Mouse (Mus musculus): ENCODE results near the gene Cdh23. TPM values are rescaled to one million over a fixed set of nuclear protein-coding genes. Genes with fewer than 3 reads are reported as not detected.

Gene Cdh23
- total RNA-seq, 2 experiments from 2014 or later, result 3.3 to 4.0 TPM

- no peak for DNase-seq (ENCODE audit: low spot score in 2 of 2)
Measured at GRCm38 (mm10) chr10:60269141-60270064, 426.9 kb downstream of the Cdh23 start.

- no peak for DNase-seq (ENCODE audit: low spot score in 2 of 2)
Measured at GRCm38 (mm10) chr10:60268738-60269137, 427.6 kb downstream of the Cdh23 start.

- DNase-seq (ENCODE audit: low spot score in 2 of 2), result no peak
Measured at GRCm38 (mm10) chr10:60266842-60267401, 429.4 kb downstream of the Cdh23 start.

- DNase-seq (ENCODE audit: low spot score in 2 of 2), result no peak
Measured at GRCm38 (mm10) chr10:60265252-60265651, 431.0 kb downstream of the Cdh23 start.

- DNase-seq (ENCODE audit: low spot score in 2 of 2), result no peak
Measured at GRCm38 (mm10) chr10:60263351-60263750, 432.9 kb downstream of the Cdh23 start.

- peak; percentile 83 to 89 for DNase-seq (ENCODE audit: low spot score in 2 of 2)
Measured at GRCm38 (mm10) chr10:60262386-60262785, 433.9 kb downstream of the Cdh23 start.

- no peak for DNase-seq (ENCODE audit: low spot score in 2 of 2)
Measured at GRCm38 (mm10) chr10:60261530-60261929, 434.8 kb downstream of the Cdh23 start.

GRCm38 (mm10) chr10:60260557-60261294 lies 435.6 kb downstream of the Cdh23 start:
- DNase-seq (ENCODE audit: low spot score in 2 of 2), result no peak

- DNase-seq (ENCODE audit: low spot score in 2 of 2), result no peak
Measured at GRCm38 (mm10) chr10:60257261-60257825, 438.9 kb downstream of the Cdh23 start.

GRCm38 (mm10) chr10:60256088-60256487 lies 440.2 kb downstream of the Cdh23 start:
- DNase-seq (ENCODE audit: low spot score in 2 of 2), result no peak

Other genes starting within 250 kb of the Cdh23 start
- gene Slc29a3, start 56.3 kb upstream of the Cdh23 start, total RNA-seq (2021), result 10 to 100 TPM; 19.4 to 24.4 TPM
- 10 to 100 TPM; 11.9 to 12.6 TPM for gene Unc5b, start 135.1 kb upstream of the Cdh23 start, total RNA-seq (2021)